Mouse (Mus musculus): ENCODE measurements around the gene Vps37c. TPM values are rescaled to one million over a fixed set of nuclear protein-coding genes. Genes with fewer than 3 reads are reported as not detected.

Gene Vps37c
- polyA plus RNA-seq, 1 experiment from 2014 or later, result 12.1 TPM

DNA sequence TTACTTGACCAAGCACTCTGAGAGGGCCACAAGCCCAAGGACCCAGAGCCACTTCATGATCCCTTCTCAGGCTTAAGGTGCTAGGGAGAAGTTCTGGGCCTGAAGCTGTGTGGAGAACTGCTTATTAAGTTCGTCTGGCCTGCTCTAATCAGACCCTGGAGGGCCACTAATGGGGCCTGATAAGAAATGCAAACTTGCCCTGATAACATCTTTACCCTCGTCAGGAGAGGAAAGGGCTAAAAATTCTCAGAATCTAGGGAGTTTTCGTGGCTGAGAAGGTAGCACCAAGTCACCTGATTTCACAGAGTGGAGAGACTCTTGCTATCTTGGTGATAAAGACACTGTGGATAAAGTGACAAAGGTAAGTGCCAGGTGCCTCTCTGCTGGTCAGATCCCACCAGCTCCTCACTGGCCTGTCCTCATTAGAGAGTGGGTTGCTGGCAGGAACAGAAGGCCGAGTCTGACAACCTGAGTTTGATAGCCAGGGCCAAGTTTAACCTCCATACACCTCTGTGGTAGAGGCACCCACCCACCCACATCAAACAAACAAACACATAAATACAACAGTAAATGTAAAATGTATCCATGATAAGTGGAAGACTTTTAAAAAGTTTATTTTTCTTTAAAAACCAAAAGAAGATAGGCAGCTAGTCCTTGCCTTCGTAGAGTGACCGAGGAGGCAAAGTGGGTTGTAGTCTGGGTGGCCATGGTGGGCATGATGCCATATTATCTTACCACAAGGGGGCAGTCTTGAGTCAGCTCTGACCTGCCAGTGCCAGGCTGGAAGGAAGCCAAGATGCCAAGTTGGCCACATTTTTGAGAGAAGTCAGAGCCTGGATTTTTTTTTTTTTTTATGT, 10.4 kb upstream of the Vps37c start, which contains the start of gene Pga5:
TSS of gene Pga5 (minus strand) at position 157 of the 857 bp plus-strand sequence.
- Histone ChIP-seq H3K4me1 (ENCODE audit: control insufficient read depth, low read depth, low read length) (peaks cover 7% of the 10 kb centered on the region), H3K9ac (ENCODE audit: low read depth, low read length) (no peak within 1 kb of the TSS), H3K27me3 (ENCODE audit: control insufficient read depth, insufficient read depth, low read depth, low read length) (no peaks in the 10 kb centered on the region), H3K9me3 (replicated peaks; ENCODE audit: control insufficient read depth, low read length) (no peaks in the 10 kb centered on the region), H3K27ac (ENCODE audit: low read length) (no peak within 1 kb of the TSS), H3K4me3 (ENCODE audit: low read depth, low read length) (no peak within 1 kb of the TSS), H3K4me2 (ENCODE audit: low read depth, low read length) (no peak within 1 kb of the TSS), H3K36me3 (ENCODE audit: control insufficient read depth, insufficient read depth) (no peaks in the 10 kb centered on the region)
- 13% methylated on average over 6 of the region's 6 CpGs for WGBS (ENCODE audit: insufficient replicate concordance)
- ATAC-seq (ENCODE audit: low read depth), result peak; percentile 55; the same call in 1 of the 2 replicates

GRCm38 (mm10) chr19:10678772-10679067, 9.8 kb upstream of the Vps37c start:
- ATAC-seq (ENCODE audit: low read depth), result no peak
- Histone ChIP-seq H3K36me3 (ENCODE audit: control insufficient read depth, insufficient read depth) (no peaks in the 10 kb centered on the region), H3K9ac (ENCODE audit: low read depth, low read length) (no peak overlapping the region), H3K4me2 (ENCODE audit: low read depth, low read length) (no peak overlapping the region), H3K4me3 (ENCODE audit: low read depth, low read length) (no peak overlapping the region), H3K27ac (ENCODE audit: low read length) (no peak overlapping the region), H3K9me3 (replicated peaks; ENCODE audit: control insufficient read depth, low read length) (no peaks in the 10 kb centered on the region), H3K4me1 (ENCODE audit: control insufficient read depth, low read depth, low read length) (peaks cover 7% of the 10 kb centered on the region), H3K27me3 (ENCODE audit: control insufficient read depth, insufficient read depth, low read depth, low read length) (no peaks in the 10 kb centered on the region)
- WGBS (ENCODE audit: insufficient replicate concordance), result 60% methylated on average over 1 of the region's 1 CpGs

DNA sequence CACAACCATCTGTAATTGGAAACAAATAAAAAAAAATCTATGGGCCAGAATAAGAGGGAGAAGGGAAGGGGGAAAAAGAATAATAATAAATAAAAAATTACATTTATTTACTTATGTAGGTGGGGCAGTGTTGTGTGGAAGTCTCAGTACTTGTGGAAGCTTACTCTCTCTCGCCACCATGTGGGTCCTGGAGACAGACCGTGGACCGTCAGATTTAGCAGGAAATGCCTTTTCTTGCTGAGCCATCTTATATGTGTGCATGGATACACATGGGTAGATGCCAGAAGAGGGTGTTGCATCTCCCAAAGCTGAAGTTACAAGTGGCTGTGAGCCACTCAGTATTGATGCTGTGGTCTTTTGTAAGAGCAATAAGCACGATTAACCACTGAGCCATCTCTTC, 7.0 kb upstream of the Vps37c start:
- Histone ChIP-seq H3K27ac (ENCODE audit: low read length) (no peak overlapping the region), H3K9ac (ENCODE audit: low read depth, low read length) (no peak overlapping the region), H3K27me3 (ENCODE audit: control insufficient read depth, insufficient read depth, low read depth, low read length) (no peaks in the 10 kb centered on the region), H3K4me1 (ENCODE audit: control insufficient read depth, low read depth, low read length) (peaks cover 13% of the 10 kb centered on the region), H3K9me3 (replicated peaks; ENCODE audit: control insufficient read depth, low read length) (no peaks in the 10 kb centered on the region), H3K4me3 (ENCODE audit: low read depth, low read length) (no peak overlapping the region), H3K36me3 (ENCODE audit: control insufficient read depth, insufficient read depth) (no peaks in the 10 kb centered on the region), H3K4me2 (ENCODE audit: low read depth, low read length) (no peak overlapping the region)
- WGBS (ENCODE audit: insufficient replicate concordance), result 35% methylated on average over 4 of the region's 4 CpGs
- ATAC-seq (ENCODE audit: low read depth), result no peak

DNA sequence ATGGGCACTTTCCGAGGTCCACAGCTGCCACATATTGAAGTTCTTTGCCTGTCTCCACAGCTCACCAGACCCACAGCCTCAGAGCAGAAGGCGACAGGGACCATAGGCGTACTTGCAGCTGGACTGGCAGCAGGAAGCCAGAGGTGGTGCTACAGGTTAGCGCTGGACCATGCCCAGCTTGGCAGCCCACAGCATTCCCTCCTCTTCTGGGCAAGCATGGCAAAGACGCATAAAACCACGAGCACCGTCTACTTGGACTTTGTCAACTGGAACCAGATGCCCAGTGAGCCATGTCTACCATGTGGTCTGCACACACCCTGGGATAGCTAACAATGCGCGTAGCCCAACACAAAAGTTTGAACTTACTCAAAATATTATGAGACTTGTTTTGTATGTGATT, 3.5 kb upstream of the Vps37c start:
- 77% methylated on average over 9 of the region's 9 CpGs for WGBS (ENCODE audit: insufficient replicate concordance)

DNA sequence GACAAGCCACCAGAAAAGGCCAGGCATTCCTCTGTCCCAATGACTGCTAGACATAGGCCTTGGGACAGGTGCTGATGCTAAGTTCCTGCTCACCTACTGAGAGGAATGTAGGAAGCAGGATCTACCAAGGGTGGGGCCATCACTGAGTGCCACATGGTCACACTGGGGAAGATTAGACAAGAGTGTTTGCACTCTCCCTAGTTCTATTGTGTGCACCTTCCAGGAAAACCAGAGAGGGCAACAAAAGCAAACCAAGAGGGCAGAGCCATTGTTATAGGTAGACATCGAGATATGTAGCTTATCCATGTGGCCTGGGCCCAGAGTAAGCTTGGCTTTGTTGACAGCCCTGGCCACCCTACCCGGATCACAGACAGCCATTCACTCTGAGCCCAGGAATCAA, 2.8 kb upstream of the Vps37c start:
- ATAC-seq (ENCODE audit: low read depth), result no peak
- WGBS (ENCODE audit: insufficient replicate concordance), result 41% methylated on average over 2 of the region's 2 CpGs
- H3K27ac ChIP-seq (ENCODE audit: low read length), result no peak overlapping the region

More for the DNA sequence above, 3.5 kb upstream of the Vps37c start:
- no peak overlapping the region for H3K27ac ChIP-seq (ENCODE audit: low read length)
- H3K4me1 ChIP-seq (ENCODE audit: control insufficient read depth, low read depth, low read length), result peaks cover 22% of the 10 kb centered on the region
- no peak overlapping the region for H3K4me3 ChIP-seq (ENCODE audit: low read depth, low read length)
- H3K9ac ChIP-seq (ENCODE audit: low read depth, low read length), result no peak overlapping the region
- no peak for ATAC-seq (ENCODE audit: low read depth)
- no peaks in the 10 kb centered on the region for H3K36me3 ChIP-seq (ENCODE audit: control insufficient read depth, insufficient read depth)
- H3K9me3 ChIP-seq (replicated peaks; ENCODE audit: control insufficient read depth, low read length), result no peaks in the 10 kb centered on the region
- H3K4me2 ChIP-seq (ENCODE audit: low read depth, low read length), result no peak overlapping the region
- H3K27me3 ChIP-seq (ENCODE audit: control insufficient read depth, insufficient read depth, low read depth, low read length), result no peaks in the 10 kb centered on the region

GRCm38 (mm10) chr19:10689470-10690166, 1.1 kb downstream of the Vps37c start:
- Histone ChIP-seq H3K27ac (ENCODE audit: low read length) (peak overlapping the region; percentile 97), H3K4me2 (ENCODE audit: low read depth, low read length) (peak overlapping the region; percentile 79), H3K36me3 (ENCODE audit: control insufficient read depth, insufficient read depth) (no peaks in the 10 kb centered on the region), H3K27me3 (ENCODE audit: control insufficient read depth, insufficient read depth, low read depth, low read length) (no peaks in the 10 kb centered on the region), H3K4me3 (ENCODE audit: low read depth, low read length) (peak overlapping the region; percentile 88), H3K9ac (ENCODE audit: low read depth, low read length) (peak overlapping the region; percentile 87), H3K4me1 (ENCODE audit: control insufficient read depth, low read depth, low read length) (peaks cover 48% of the 10 kb centered on the region), H3K9me3 (replicated peaks; ENCODE audit: control insufficient read depth, low read length) (no peaks in the 10 kb centered on the region)
- WGBS (ENCODE audit: insufficient replicate concordance), result 57% methylated on average over 5 of the region's 5 CpGs
- ATAC-seq (ENCODE audit: low read depth), result no peak

More for the DNA sequence above, 2.8 kb upstream of the Vps37c start:
- H3K36me3 ChIP-seq (ENCODE audit: control insufficient read depth, insufficient read depth), result no peaks in the 10 kb centered on the region
- H3K4me1 ChIP-seq (ENCODE audit: control insufficient read depth, low read depth, low read length), result peaks cover 29% of the 10 kb centered on the region
- no peak overlapping the region for H3K4me3 ChIP-seq (ENCODE audit: low read depth, low read length)
- H3K27me3 ChIP-seq (ENCODE audit: control insufficient read depth, insufficient read depth, low read depth, low read length), result no peaks in the 10 kb centered on the region
- no peak overlapping the region for H3K9ac ChIP-seq (ENCODE audit: low read depth, low read length)
- no peak overlapping the region for H3K4me2 ChIP-seq (ENCODE audit: low read depth, low read length)
- H3K9me3 ChIP-seq (replicated peaks; ENCODE audit: control insufficient read depth, low read length), result no peaks in the 10 kb centered on the region

- Histone ChIP-seq H3K27me3 (ENCODE audit: control insufficient read depth, insufficient read depth, low read depth, low read length) (no peaks in the 10 kb centered on the region), H3K9ac (ENCODE audit: low read depth, low read length) (no peak overlapping the region), H3K4me1 (ENCODE audit: control insufficient read depth, low read depth, low read length) (peaks cover 50% of the 10 kb centered on the region), H3K27ac (ENCODE audit: low read length) (peak overlapping the region; percentile 97), H3K4me3 (ENCODE audit: low read depth, low read length) (peak overlapping the region; percentile 88; the same call in 1 of the 2 replicates), H3K4me2 (ENCODE audit: low read depth, low read length) (peak overlapping the region; percentile 79), H3K36me3 (ENCODE audit: control insufficient read depth, insufficient read depth) (no peaks in the 10 kb centered on the region), H3K9me3 (replicated peaks; ENCODE audit: control insufficient read depth, low read length) (no peaks in the 10 kb centered on the region)
- WGBS (ENCODE audit: insufficient replicate concordance), result 66% methylated on average over 3 of the region's 3 CpGs
- ATAC-seq (ENCODE audit: low read depth), result no peak
Observed at GRCm38 (mm10) chr19:10690336-10690735, 1.8 kb downstream of the Vps37c start.

GRCm38 (mm10) chr19:10691121-10691520, 2.6 kb downstream of the Vps37c start:
- Histone ChIP-seq H3K4me2 (ENCODE audit: low read depth, low read length) (0 out of 2 replicates have a peak overlapping the region, but pooled peaks have one; percentile 32), H3K27me3 (ENCODE audit: control insufficient read depth, insufficient read depth, low read depth, low read length) (no peaks in the 10 kb centered on the region), H3K36me3 (ENCODE audit: control insufficient read depth, insufficient read depth) (no peaks in the 10 kb centered on the region), H3K27ac (ENCODE audit: low read length) (peak overlapping the region; percentile 36), H3K4me1 (ENCODE audit: control insufficient read depth, low read depth, low read length) (peaks cover 53% of the 10 kb centered on the region), H3K9me3 (replicated peaks; ENCODE audit: control insufficient read depth, low read length) (no peaks in the 10 kb centered on the region), H3K9ac (ENCODE audit: low read depth, low read length) (0 out of 2 replicates have a peak overlapping the region, but pooled peaks have one; percentile 5), H3K4me3 (ENCODE audit: low read depth, low read length) (no peak overlapping the region)
- 77% methylated on average over 4 of the region's 4 CpGs for WGBS (ENCODE audit: insufficient replicate concordance)
- ATAC-seq (ENCODE audit: low read depth), result no peak

- 26% methylated on average over 3 of the region's 3 CpGs for WGBS (ENCODE audit: insufficient replicate concordance)
- Histone ChIP-seq H3K27me3 (ENCODE audit: control insufficient read depth, insufficient read depth, low read depth, low read length) (no peaks in the 10 kb centered on the region), H3K9ac (ENCODE audit: low read depth, low read length) (peak overlapping the region; percentile 30; the same call in 1 of the 2 replicates), H3K36me3 (ENCODE audit: control insufficient read depth, insufficient read depth) (no peaks in the 10 kb centered on the region), H3K9me3 (replicated peaks; ENCODE audit: control insufficient read depth, low read length) (no peaks in the 10 kb centered on the region), H3K27ac (ENCODE audit: low read length) (peak overlapping the region; percentile 54), H3K4me3 (ENCODE audit: low read depth, low read length) (no peak overlapping the region), H3K4me1 (ENCODE audit: control insufficient read depth, low read depth, low read length) (peaks cover 54% of the 10 kb centered on the region), H3K4me2 (ENCODE audit: low read depth, low read length) (peak overlapping the region; percentile 32)
- ATAC-seq (ENCODE audit: low read depth), result no peak
Observed at GRCm38 (mm10) chr19:10691660-10692059, 3.1 kb downstream of the Vps37c start.

All from liver, embryonic 16.5 days (tissue).